8 mouse cellular contexts compared by ENCODE assay signal in the genomic region with DNA sequence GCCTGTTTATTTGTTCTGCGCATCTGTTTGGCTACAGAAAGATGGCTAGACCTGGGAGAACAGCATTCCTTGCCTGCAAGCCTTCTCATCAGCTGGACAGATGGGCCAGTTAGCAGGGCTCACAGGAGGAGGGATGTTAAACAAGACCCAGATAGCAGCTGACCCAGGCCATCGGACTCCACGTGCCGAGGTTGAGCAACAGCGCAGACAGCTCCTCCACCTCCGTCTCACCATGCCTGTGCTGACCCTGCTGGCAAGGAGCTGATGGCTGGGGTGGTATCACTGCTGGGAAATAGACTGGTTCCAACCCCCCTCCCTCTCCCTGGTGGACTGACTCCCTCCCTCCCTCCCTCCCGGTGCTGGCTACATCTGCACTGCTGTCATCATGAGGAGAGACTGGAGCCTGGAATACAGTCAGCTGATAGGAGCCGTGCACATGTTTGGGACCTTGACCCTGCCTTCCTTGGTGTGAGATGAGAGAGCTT.
A peak's percentile ranks its signal among the peaks of the same experiment; 100 is the strongest.
DNase-seq lines count a peak whose midpoint lies in the region; ATAC-seq lines count a peak whose summit lies in the region.
"Had no signal": no experiment of that assay in that cellular context is flagged by ENCODE, and none has a peak within 500 bp of the region (broad histone marks: within the 10 kb centered on the region; RNA-seq: fewer than 3 reads in every experiment).

No protein-coding gene starts in this region.

- WGBS in neural tube, embryonic 15.5 days: 81% methylated on average over 8 of the region's 8 CpGs
- WGBS in heart, embryonic 13.5 days: 20% methylated on average over 8 of the region's 8 CpGs
- 62% methylated on average over 7 of the region's 8 CpGs for WGBS in neural tube, embryonic 11.5 days

- no peak overlapping the region for H3K4me2 ChIP-seq in neural tube, embryonic 15.5 days
- peak overlapping the region; percentile 7; the same call in 1 of the 2 replicates for H3K4me2 ChIP-seq in heart, embryonic 13.5 days
- no peak overlapping the region for H3K4me2 ChIP-seq in neural tube, embryonic 11.5 days (ENCODE audit: low read depth)
- H3K4me2 ChIP-seq: embryonic facial prominence, embryonic 13.5 days had no signal

- no peaks in the 10 kb centered on the region for H3K36me3 ChIP-seq in neural tube, embryonic 15.5 days
- no peaks in the 10 kb centered on the region for H3K36me3 ChIP-seq in heart, embryonic 13.5 days
- H3K36me3 ChIP-seq in neural tube, embryonic 11.5 days (ENCODE audit: control insufficient read depth, insufficient read depth, low read length): no peaks in the 10 kb centered on the region
- H3K36me3 ChIP-seq: embryonic facial prominence, embryonic 13.5 days had no signal

- H3K9me3 ChIP-seq in neural tube, embryonic 15.5 days (replicated peaks): no peaks in the 10 kb centered on the region
- H3K9me3 ChIP-seq in heart, embryonic 13.5 days: no peaks in the 10 kb centered on the region
- no peaks in the 10 kb centered on the region for H3K9me3 ChIP-seq in neural tube, embryonic 11.5 days (ENCODE audit: control insufficient read depth, low read length)
- H3K9me3 ChIP-seq: embryonic facial prominence, embryonic 13.5 days had no signal

- DNase-seq in neural tube, embryonic 10.5 days (ENCODE audit: extremely low spot score, low spot score): peak; percentile 22
- DNase-seq in gastrocnemius, adult 18-20 months (ENCODE audit: low spot score): peak; percentile 55
- peak; percentile 19 for DNase-seq in neural tube, embryonic 11.5 days (ENCODE audit: low spot score)
- no peak for DNase-seq in kidney, adult 18-20 months
- no peak for DNase-seq in MN1 (ENCODE audit: low spot score)

- no peak overlapping the region for H3K9ac ChIP-seq in neural tube, embryonic 15.5 days (replicated peaks)
- H3K9ac ChIP-seq in heart, embryonic 13.5 days: 0 out of 2 replicates have a peak overlapping the region, but pooled peaks have one; percentile 10
- no peak overlapping the region for H3K9ac ChIP-seq in neural tube, embryonic 11.5 days (ENCODE audit: low read length)
- H3K9ac ChIP-seq: embryonic facial prominence, embryonic 13.5 days had no signal

- no peaks in the 10 kb centered on the region for H3K4me1 ChIP-seq in neural tube, embryonic 15.5 days
- peaks cover 56% of the 10 kb centered on the region for H3K4me1 ChIP-seq in heart, embryonic 13.5 days
- no peaks in the 10 kb centered on the region for H3K4me1 ChIP-seq in neural tube, embryonic 11.5 days (ENCODE audit: control insufficient read depth, insufficient read depth, low read length)

- no peak overlapping the region for H3K27ac ChIP-seq in neural tube, embryonic 15.5 days (replicated peaks)
- peak overlapping the region; percentile 50; the same call in 1 of the 2 replicates for H3K27ac ChIP-seq in heart, embryonic 13.5 days (replicated peaks)
- no peak overlapping the region for H3K27ac ChIP-seq in neural tube, embryonic 11.5 days (ENCODE audit: low read depth, low read length)
- H3K27ac ChIP-seq: embryonic facial prominence, embryonic 13.5 days had no signal

- no peak for ATAC-seq in neural tube, embryonic 15.5 days (ENCODE audit: low FRiP score)
- ATAC-seq in heart, embryonic 13.5 days (ENCODE audit: extremely low read depth, insufficient number of reproducible peaks, low FRiP score, low TSS enrichment): peak; percentile 48; the same call in 1 of the 2 replicates
- no peak for ATAC-seq in neural tube, embryonic 11.5 days (ENCODE audit: insufficient read depth, low FRiP score, low TSS enrichment)

- no peaks in the 10 kb centered on the region for H3K27me3 ChIP-seq in neural tube, embryonic 15.5 days (replicated peaks)
- no peaks in the 10 kb centered on the region for H3K27me3 ChIP-seq in heart, embryonic 13.5 days (replicated peaks)
- H3K27me3 ChIP-seq in neural tube, embryonic 11.5 days (ENCODE audit: control insufficient read depth, insufficient read depth, low read length): no peaks in the 10 kb centered on the region
- H3K27me3 ChIP-seq: embryonic facial prominence, embryonic 13.5 days had no signal

- no peak overlapping the region for H3K4me3 ChIP-seq in neural tube, embryonic 15.5 days (replicated peaks)
- H3K4me3 ChIP-seq in heart, embryonic 13.5 days: no peak overlapping the region
- H3K4me3 ChIP-seq in neural tube, embryonic 11.5 days (ENCODE audit: low read depth, low read length): no peak overlapping the region
- H3K4me3 ChIP-seq: embryonic facial prominence, embryonic 13.5 days had no signal

Comparison
In these comparisons a context has a peak if more than half of its experiments do, and no peak if none do; other contexts are left out.
1. DNase-seq: peak in neural tube, embryonic 10.5 days (single experiment), gastrocnemius, adult 18-20 months (single experiment) and neural tube, embryonic 11.5 days (single experiment); none in kidney, adult 18-20 months (single experiment) and MN1 (single experiment).